Comparison of ENCODE assay signal across 15 mouse cellular contexts in the genomic region with DNA sequence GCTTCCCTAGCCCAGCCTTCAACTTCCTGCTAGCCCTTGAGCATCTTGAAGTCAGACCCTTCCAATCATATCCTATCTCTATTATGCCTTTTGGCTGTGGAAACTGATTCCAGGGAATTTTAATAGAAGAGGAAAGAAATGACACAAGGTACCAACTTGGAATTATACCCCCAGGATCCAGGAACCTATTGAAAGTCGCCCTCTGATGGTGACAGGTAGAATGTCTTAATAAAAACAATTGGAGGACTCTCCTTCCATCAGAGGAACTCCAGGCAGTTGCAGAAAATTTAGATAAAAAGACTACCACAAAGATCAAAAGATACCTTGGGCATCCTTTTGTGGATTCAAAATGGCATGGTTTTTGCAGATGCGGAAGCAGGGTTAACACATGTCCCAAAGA. TPM values are rescaled to one million over a fixed set of nuclear protein-coding genes. Genes with fewer than 3 reads are reported as not detected.
DNase-seq lines count a peak whose midpoint lies in the region; ATAC-seq and TF ChIP-seq lines count a peak whose summit lies in the region.
"Had no signal": no experiment of that assay in that cellular context is flagged by ENCODE, and none has a peak within 500 bp of the region (broad histone marks: within the 10 kb centered on the region; RNA-seq: fewer than 3 reads in every experiment).

No protein-coding gene starts in this region.

- H3K27ac ChIP-seq in forebrain, embryonic 14.5 days (ENCODE audit: low read depth, low read length) = no peak overlapping the region
- no peak overlapping the region for H3K27ac ChIP-seq in forebrain, embryonic 16.5 days (ENCODE audit: low read length)
- no peak overlapping the region for H3K27ac ChIP-seq in left cerebral cortex, adult 2 months
- H3K27ac ChIP-seq: heart, embryonic 13.5 days had no signal

- no peak overlapping the region for H3K4me2 ChIP-seq in forebrain, embryonic 14.5 days (ENCODE audit: low read length)
- no peak overlapping the region for H3K4me2 ChIP-seq in forebrain, embryonic 16.5 days (ENCODE audit: low read length)
- H3K4me2 ChIP-seq: heart, embryonic 13.5 days had no signal

- DNase-seq in forebrain, embryonic 14.5 days (ENCODE audit: low spot score) = peak; percentile 30
- DNase-seq in left cerebral cortex, adult 2 months (ENCODE audit: extremely low spot score in 1 of 2, low spot score in 2 of 2) = no peak
- DNase-seq in left cerebral cortex, postnatal 14 days (ENCODE audit: low spot score in 2 of 2) = no peak
- DNase-seq in embryo, embryonic 10.5 days (ENCODE audit: low spot score) = peak; percentile 45
- no peak for DNase-seq in urinary bladder, postnatal 4 days (ENCODE audit: low spot score in 2 of 2)
- DNase-seq in ovary, postnatal 14 days (ENCODE audit: low spot score) = no peak
- DNase-seq: adrenal gland, adult 8-10 months; cerebellum, adult 11-12 months; liver, postnatal 0 days had no signal

- no peaks in the 10 kb centered on the region for H3K36me3 ChIP-seq in forebrain, embryonic 14.5 days (ENCODE audit: control insufficient read depth, insufficient read depth, low read length)
- no peaks in the 10 kb centered on the region for H3K36me3 ChIP-seq in forebrain, embryonic 16.5 days (ENCODE audit: control insufficient read depth, insufficient read depth)
- no peaks in the 10 kb centered on the region for H3K36me3 ChIP-seq in E14TG2a.4 (ENCODE audit: insufficient read depth, low read length)
- H3K36me3 ChIP-seq: heart, embryonic 13.5 days had no signal

- peak; percentile 53 for TF ChIP-seq CTCF in left cerebral cortex, adult 2 months (IDR thresholded peaks at IDR 0.05)
- 0 out of 2 replicates have a peak, but pooled peaks have one; percentile 18 for TF ChIP-seq CTCF in E14TG2a.4 (conservative IDR thresholded peaks at IDR 0.05; ENCODE audit: low read length)

- 48% methylated on average over 2 of the region's 2 CpGs for WGBS in forebrain, embryonic 14.5 days
- WGBS in forebrain, embryonic 16.5 days = 40% methylated on average over 2 of the region's 2 CpGs

- no peak overlapping the region for H3K4me3 ChIP-seq in forebrain, embryonic 14.5 days (ENCODE audit: low read depth, low read length)
- H3K4me3 ChIP-seq in forebrain, embryonic 16.5 days (replicated peaks; ENCODE audit: low read length) = no peak overlapping the region
- no peak overlapping the region for H3K4me3 ChIP-seq in left cerebral cortex, adult 2 months
- H3K4me3 ChIP-seq in E14TG2a.4 (replicated peaks; ENCODE audit: low read length) = no peak overlapping the region
- H3K4me3 ChIP-seq: heart, embryonic 13.5 days had no signal

- intact Hi-C loops in left cerebral cortex, adult 2 months (cut with DNase I) = no loop called here
- intact Hi-C loops in left cerebral cortex, postnatal 14 days (cut with DNase I) = no loop called here

- H3K27me3 ChIP-seq in forebrain, embryonic 14.5 days (replicated peaks; ENCODE audit: control insufficient read depth, insufficient read depth, low read length) = no peaks in the 10 kb centered on the region
- no peaks in the 10 kb centered on the region for H3K27me3 ChIP-seq in forebrain, embryonic 16.5 days (replicated peaks; ENCODE audit: control insufficient read depth, insufficient read depth, low read length)
- H3K27me3 ChIP-seq in E14TG2a.4 (ENCODE audit: insufficient read depth, low read length) = peaks cover 10% of the 10 kb centered on the region
- H3K27me3 ChIP-seq: heart, embryonic 13.5 days had no signal

- no peak for ATAC-seq in forebrain, embryonic 14.5 days
- no peak for ATAC-seq in forebrain, embryonic 16.5 days
- ATAC-seq: inflammation-experienced regulatory T-cells, adult 6 months; liver, postnatal 0 days had no signal

- H3K4me1 ChIP-seq in forebrain, embryonic 14.5 days (ENCODE audit: control insufficient read depth, insufficient read depth, low read length) = no peaks in the 10 kb centered on the region
- peaks cover 3% of the 10 kb centered on the region; the same call in 1 of the 2 replicates for H3K4me1 ChIP-seq in forebrain, embryonic 16.5 days (replicated peaks; ENCODE audit: control insufficient read depth, insufficient read depth, low read length)
- H3K4me1 ChIP-seq in E14TG2a.4 (replicated peaks; ENCODE audit: low read depth, low read length) = 0 out of 2 replicates have a peak, but pooled peaks cover 10% of the 10 kb centered on the region

- no peaks in the 10 kb centered on the region for H3K9me3 ChIP-seq in forebrain, embryonic 14.5 days (replicated peaks; ENCODE audit: control insufficient read depth, low read length)
- no peaks in the 10 kb centered on the region for H3K9me3 ChIP-seq in forebrain, embryonic 16.5 days (ENCODE audit: control insufficient read depth, low read length)
- H3K9me3 ChIP-seq in E14TG2a.4 (ENCODE audit: low read length) = peaks cover 4% of the 10 kb centered on the region; the same call in 1 of the 2 replicates
- H3K9me3 ChIP-seq: heart, embryonic 13.5 days had no signal

- no peak overlapping the region for H3K9ac ChIP-seq in forebrain, embryonic 14.5 days (ENCODE audit: low read length)
- H3K9ac ChIP-seq in forebrain, embryonic 16.5 days (replicated peaks; ENCODE audit: low read depth, low read length) = no peak overlapping the region
- H3K9ac ChIP-seq: heart, embryonic 13.5 days; liver, postnatal 0 days had no signal

RNA-seq across cellular contexts. Expression of gene Tsga13, which starts 7.4 kb away (rescaled TPM):
- polyA plus RNA-seq in forebrain, embryonic 14.5 days (2014; fragmentation: Nextera tagmentation; extraction: Ambion mirVana) = not detected in 2 replicates
- polyA plus RNA-seq in forebrain, embryonic 16.5 days (2015; fragmentation: Nextera tagmentation; extraction: Ambion mirVana) = 0.19 and 0.31 TPM in 2 replicates
- total RNA-seq in left cerebral cortex, adult 2 months (2021) = not detected
- under 1 TPM in 1 of 2 experiments, not detected in 1; 0.30 TPM for total RNA-seq in left cerebral cortex, postnatal 14 days (2021)
- total RNA-seq: adrenal gland, adult 8-10 months; layer of hippocampus, adult 18-20 months had no signal
- polyA plus RNA-seq: heart, embryonic 13.5 days; inflammation-experienced regulatory T-cells, adult 6 months; liver, postnatal 0 days had no signal

RNA-seq across cellular contexts. Expression of gene Copg2, which starts 26.2 kb away (rescaled TPM):
- 37.2 and 40.3 TPM in 2 replicates for polyA plus RNA-seq in forebrain, embryonic 14.5 days (2014; fragmentation: Nextera tagmentation; extraction: Ambion mirVana)
- 27.0 and 31.1 TPM in 2 replicates for polyA plus RNA-seq in forebrain, embryonic 16.5 days (2015; fragmentation: Nextera tagmentation; extraction: Ambion mirVana)
- total RNA-seq in left cerebral cortex, adult 2 months (2021) = 10 to 100 TPM; 75.2 to 81.9 TPM
- 10 to 100 TPM; 53.3 to 54.3 TPM for total RNA-seq in left cerebral cortex, postnatal 14 days (2021)

RNA-seq across cellular contexts. Expression of gene Klf14, which starts 36.1 kb away (rescaled TPM):
- 0.18 and 0.20 TPM in 2 replicates for polyA plus RNA-seq in forebrain, embryonic 14.5 days (2014; fragmentation: Nextera tagmentation; extraction: Ambion mirVana)
- 0.17 and 0.33 TPM in 2 replicates for polyA plus RNA-seq in forebrain, embryonic 16.5 days (2015; fragmentation: Nextera tagmentation; extraction: Ambion mirVana)
- under 1 TPM; 0.54 to 0.68 TPM for total RNA-seq in left cerebral cortex, adult 2 months (2021)
- total RNA-seq in left cerebral cortex, postnatal 14 days (2021) = 1 to 10 TPM in 1 of 2 experiments, under 1 TPM in 1; 0.83 to 1.0 TPM
- polyA plus RNA-seq: inflammation-experienced regulatory T-cells, adult 6 months; spleen, adult 2 months had no signal

Comparison
In these comparisons a context has a peak if more than half of its experiments do, and no peak if none do; other contexts are left out.
1. DNase-seq: peak in forebrain, embryonic 14.5 days (single experiment) and embryo, embryonic 10.5 days (single experiment); none in left cerebral cortex, adult 2 months (0 of 2), left cerebral cortex, postnatal 14 days (0 of 2), urinary bladder, postnatal 4 days (0 of 2) and ovary, postnatal 14 days (single experiment).